Mouse (Mus musculus): ENCODE data around the gene Gdpd3. TPM values are rescaled to one million over a fixed set of nuclear protein-coding genes. Genes with fewer than 3 reads are reported as not detected.
"Not testable (repeated sequence)": the region's sequence is repeated elsewhere in the genome, so short reads cannot be mapped to it uniquely, and the experiment has no call there.

Gene Gdpd3
- 18.4 and 35.7 TPM in 2 replicates for polyA plus RNA-seq (2012; rRNA removed)

DNA sequence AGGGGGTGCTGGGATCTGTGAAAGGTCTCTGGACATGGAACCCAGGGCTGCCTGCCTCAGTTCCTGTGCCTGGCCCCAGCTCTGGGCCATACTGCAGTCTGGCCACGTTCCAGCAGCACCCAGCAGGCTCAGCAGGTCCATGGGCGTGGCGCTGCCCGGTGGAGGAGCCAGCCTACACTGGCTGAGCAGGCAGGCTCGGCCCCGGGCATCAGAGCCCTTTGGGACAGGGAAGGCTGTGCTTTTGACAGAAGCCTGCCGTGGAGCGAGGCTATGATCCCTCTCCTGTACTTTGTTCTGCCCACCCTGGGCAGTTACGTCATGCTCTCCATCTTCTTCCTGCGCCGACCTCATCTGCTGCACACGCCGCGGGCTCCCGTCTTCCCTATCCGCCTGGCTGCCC, at the start of gene Gdpd3:
Gene Gdpd3 (plus strand): TSS at position 134 of the 400 bp plus-strand sequence.
- H3K4me1 ChIP-seq (ENCODE audit: control insufficient read depth, insufficient read depth, low read length), result peaks cover 16% of the 10 kb centered on the region
- WGBS, result 77% methylated on average over 16 of the region's 16 CpGs

GRCm38 (mm10) chr7:126717566-126717965, 48.6 kb upstream of the Gdpd3 start:
- TF ChIP-seq POLR2A (IDR thresholded peaks at IDR 0.05; ENCODE audit: borderline replicate concordance, extremely low read depth, low read depth, low read length) (no peak), CTCF (IDR thresholded peaks at IDR 0.05; ENCODE audit: insufficient read depth, low read length) (no peak)
- no peak overlapping the region for H3K4me3 ChIP-seq (replicated peaks; ENCODE audit: extremely low read depth, low read depth, low read length)
- no peak for DNase-seq
- H3K4me1 ChIP-seq (ENCODE audit: control insufficient read depth, insufficient read depth, low read length), result no peaks in the 10 kb centered on the region
- WGBS, result 44% methylated on average over 3 of the region's 3 CpGs

More for the DNA sequence above, at the start of gene Gdpd3:
- H3K4me3 ChIP-seq (replicated peaks; ENCODE audit: extremely low read depth, low read depth, low read length), result no peak within 1 kb of the TSS
- DNase-seq, result no peak
- TF ChIP-seq CTCF (IDR thresholded peaks at IDR 0.05; ENCODE audit: insufficient read depth, low read length) (no peak), POLR2A (IDR thresholded peaks at IDR 0.05; ENCODE audit: borderline replicate concordance, extremely low read depth, low read depth, low read length) (no peak)

GRCm38 (mm10) chr7:126718787-126719337, 47.3 kb upstream of the Gdpd3 start:
- WGBS, result 90% methylated on average over 5 of the region's 5 CpGs
- Histone ChIP-seq H3K4me3 (replicated peaks; ENCODE audit: extremely low read depth, low read depth, low read length) (no peak overlapping the region), H3K4me1 (ENCODE audit: control insufficient read depth, insufficient read depth, low read length) (no peaks in the 10 kb centered on the region)
- TF ChIP-seq POLR2A (IDR thresholded peaks at IDR 0.05; ENCODE audit: borderline replicate concordance, extremely low read depth, low read depth, low read length) (no peak), CTCF (IDR thresholded peaks at IDR 0.05; ENCODE audit: insufficient read depth, low read length) (0 out of 2 replicates have a peak, but pooled peaks have one; percentile 31)
- no peak for DNase-seq

DNA sequence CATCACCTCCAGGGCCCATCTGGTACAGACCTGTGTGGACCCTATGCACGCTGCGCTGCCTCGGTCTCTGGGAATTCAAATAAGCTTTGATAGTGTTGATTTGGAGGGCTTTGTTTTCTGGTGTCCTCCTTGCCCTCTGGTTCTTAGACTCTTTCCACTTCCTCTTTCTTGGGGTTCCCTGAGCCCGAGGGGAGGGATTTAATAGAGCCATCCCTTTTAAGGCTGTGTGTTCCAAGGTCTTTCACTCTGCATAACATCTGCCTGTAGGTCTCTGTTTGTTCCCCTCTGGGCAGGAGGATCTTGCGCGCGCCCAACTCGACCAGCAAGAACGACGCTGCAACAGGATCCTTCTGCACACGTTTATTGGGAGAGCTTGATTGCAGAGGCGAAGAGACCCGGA, 44.5 kb upstream of the Gdpd3 start:
- WGBS, result 89% methylated on average over 13 of the region's 13 CpGs
- TF ChIP-seq CTCF (IDR thresholded peaks at IDR 0.05; ENCODE audit: insufficient read depth, low read length) (no peak), POLR2A (IDR thresholded peaks at IDR 0.05; ENCODE audit: borderline replicate concordance, extremely low read depth, low read depth, low read length) (no peak)

GRCm38 (mm10) chr7:126725077-126725476, 41.1 kb upstream of the Gdpd3 start:
- no peaks in the 10 kb centered on the region for H3K4me1 ChIP-seq (ENCODE audit: control insufficient read depth, insufficient read depth, low read length)
- no peak for DNase-seq
- WGBS, result 49% methylated on average over 3 of the region's 3 CpGs
- H3K4me3 ChIP-seq (replicated peaks; ENCODE audit: extremely low read depth, low read depth, low read length), result no peak overlapping the region
- no peak for TF ChIP-seq POLR2A (IDR thresholded peaks at IDR 0.05; ENCODE audit: borderline replicate concordance, extremely low read depth, low read depth, low read length)
- TF ChIP-seq CTCF (IDR thresholded peaks at IDR 0.05; ENCODE audit: insufficient read depth, low read length), result no peak

More for the DNA sequence above, 44.5 kb upstream of the Gdpd3 start:
- Histone ChIP-seq H3K4me1 (ENCODE audit: control insufficient read depth, insufficient read depth, low read length) (no peaks in the 10 kb centered on the region), H3K4me3 (replicated peaks; ENCODE audit: extremely low read depth, low read depth, low read length) (no peak overlapping the region)
- DNase-seq, result no peak

DNA sequence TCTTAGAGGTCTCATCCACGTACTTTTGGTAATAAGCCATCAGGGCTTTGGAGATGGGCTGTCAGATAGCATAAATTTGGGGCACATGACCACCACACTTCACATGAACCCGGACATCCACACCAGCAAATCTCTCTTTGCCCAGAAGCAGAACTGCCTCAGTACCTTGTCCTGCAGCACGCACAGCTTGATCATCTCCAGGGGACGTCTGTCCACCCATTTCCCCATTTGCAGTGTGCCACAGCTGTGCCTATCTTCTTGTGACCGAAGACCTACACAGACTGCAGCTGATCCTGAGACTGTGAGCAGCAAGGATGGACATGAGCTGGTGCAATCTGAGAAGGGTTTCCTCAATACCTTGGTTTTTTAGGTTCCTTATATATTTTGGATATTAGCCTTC, 40.5 kb upstream of the Gdpd3 start:
- DNase-seq, result no peak
- Histone ChIP-seq H3K4me1 (ENCODE audit: control insufficient read depth, insufficient read depth, low read length) (no peaks in the 10 kb centered on the region), H3K4me3 (replicated peaks; ENCODE audit: extremely low read depth, low read depth, low read length) (no peak overlapping the region)
- WGBS, result 65% methylated on average over 5 of the region's 5 CpGs
- TF ChIP-seq POLR2A (IDR thresholded peaks at IDR 0.05; ENCODE audit: borderline replicate concordance, extremely low read depth, low read depth, low read length), result no peak
- no peak for TF ChIP-seq CTCF (IDR thresholded peaks at IDR 0.05; ENCODE audit: insufficient read depth, low read length)

DNA sequence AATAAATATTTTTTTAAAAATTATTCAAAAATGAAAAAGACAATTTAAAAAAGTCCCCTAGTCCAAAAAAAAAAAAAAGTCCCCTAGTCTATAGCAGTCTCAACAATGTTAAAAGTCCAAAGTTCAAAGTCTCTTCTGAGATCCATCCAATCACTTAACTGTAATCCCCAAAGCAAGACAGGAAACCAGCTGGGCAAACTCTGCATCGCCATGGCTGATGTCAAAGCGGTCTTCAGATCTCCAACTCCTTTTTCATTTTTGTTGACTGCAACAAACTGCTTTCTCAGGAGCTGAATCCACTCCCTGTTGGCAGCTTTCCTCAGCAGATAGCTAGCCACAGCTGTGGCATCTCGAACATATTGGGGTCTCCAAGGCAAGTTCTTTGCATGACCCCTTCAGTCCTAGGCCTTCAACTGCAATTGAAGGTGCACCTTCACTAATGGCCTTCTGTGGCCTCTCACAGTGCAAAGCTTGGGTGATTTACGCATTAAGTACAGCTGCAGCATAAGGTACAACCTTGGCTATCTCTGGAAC, 35.8 kb upstream of the Gdpd3 start:
- not testable (repeated sequence) for DNase-seq
- whole genome bisulfite sequencing, result 62% methylated on average over 4 of the region's 4 CpGs

DNA sequence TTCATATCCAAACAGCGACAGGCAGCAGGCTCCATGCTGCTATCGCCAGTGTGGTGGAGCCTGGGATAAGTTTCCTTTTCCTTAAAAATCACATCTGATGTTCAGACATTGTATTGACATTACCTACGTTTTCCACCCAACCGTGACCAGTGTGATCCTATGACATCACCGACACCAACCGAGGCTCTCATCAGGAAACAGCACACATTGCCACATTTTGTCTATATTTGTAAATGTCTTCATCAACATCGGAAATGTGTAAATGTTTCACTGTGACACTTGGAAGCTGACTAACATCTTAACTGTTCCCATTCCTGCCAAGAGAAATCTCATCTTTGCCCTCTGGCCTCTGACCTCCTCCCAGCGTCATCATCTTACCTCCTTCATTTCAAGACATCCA, 30.0 kb upstream of the Gdpd3 start:
- H3K4me3 ChIP-seq (replicated peaks; ENCODE audit: extremely low read depth, low read depth, low read length), result no peak overlapping the region
- no peak for DNase-seq
- TF ChIP-seq POLR2A (IDR thresholded peaks at IDR 0.05; ENCODE audit: borderline replicate concordance, extremely low read depth, low read depth, low read length) (no peak), CTCF (IDR thresholded peaks at IDR 0.05; ENCODE audit: insufficient read depth, low read length) (no peak)
- H3K4me1 ChIP-seq (ENCODE audit: control insufficient read depth, insufficient read depth, low read length), result no peaks in the 10 kb centered on the region
- 64% methylated on average over 8 of the region's 8 CpGs for WGBS

More for the DNA sequence above, 35.8 kb upstream of the Gdpd3 start:
- H3K4me1 ChIP-seq (ENCODE audit: control insufficient read depth, insufficient read depth, low read length); H3K4me3 ChIP-seq (replicated peaks; ENCODE audit: extremely low read depth, low read depth, low read length): not testable (repeated sequence)

GRCm38 (mm10) chr7:126739551-126739950, 26.6 kb upstream of the Gdpd3 start:
- whole genome bisulfite sequencing, result 77% methylated on average over 17 of the region's 17 CpGs
- TF ChIP-seq POLR2A (IDR thresholded peaks at IDR 0.05; ENCODE audit: borderline replicate concordance, extremely low read depth, low read depth, low read length), result no peak
- TF ChIP-seq CTCF (IDR thresholded peaks at IDR 0.05; ENCODE audit: insufficient read depth, low read length), result no peak
- no peak overlapping the region for H3K4me3 ChIP-seq (replicated peaks; ENCODE audit: extremely low read depth, low read depth, low read length)
- no peaks in the 10 kb centered on the region for H3K4me1 ChIP-seq (ENCODE audit: control insufficient read depth, insufficient read depth, low read length)
- DNase-seq, result no peak

DNA sequence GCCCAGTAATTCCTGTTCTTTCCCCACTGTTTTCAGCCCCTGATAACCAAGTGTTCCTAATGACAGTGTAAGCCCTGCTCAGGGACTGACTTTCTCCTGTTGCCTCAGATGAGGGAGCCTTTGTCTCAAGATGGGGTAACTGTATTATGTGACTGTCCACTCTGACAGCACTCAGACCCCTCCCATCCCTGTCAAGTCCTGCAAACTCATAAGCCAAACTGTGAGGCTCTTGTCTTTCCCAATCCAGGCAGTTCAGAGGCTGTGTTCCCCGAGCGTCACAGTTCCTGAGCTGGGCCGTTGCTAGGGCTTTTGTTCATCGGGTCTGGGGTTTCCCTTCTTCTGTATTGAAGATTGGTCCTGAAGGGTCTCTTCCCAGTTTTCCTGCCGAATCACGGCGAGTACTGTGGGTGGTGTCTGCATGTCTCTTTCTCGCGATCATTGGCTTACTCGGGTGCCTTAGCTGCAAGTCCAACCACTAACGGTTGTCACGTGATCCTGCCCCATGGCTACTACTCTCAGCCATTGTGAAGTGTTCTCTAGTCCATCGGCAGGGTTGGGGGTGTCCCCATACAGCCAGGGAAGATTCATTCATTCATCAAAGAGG, 25.9 kb upstream of the Gdpd3 start:
- DNase-seq, result no peak
- H3K4me3 ChIP-seq (replicated peaks; ENCODE audit: extremely low read depth, low read depth, low read length), result no peak overlapping the region
- no peaks in the 10 kb centered on the region for H3K4me1 ChIP-seq (ENCODE audit: control insufficient read depth, insufficient read depth, low read length)
- 74% methylated on average over 13 of the region's 13 CpGs for WGBS
- TF ChIP-seq POLR2A (IDR thresholded peaks at IDR 0.05; ENCODE audit: borderline replicate concordance, extremely low read depth, low read depth, low read length) (no peak), CTCF (IDR thresholded peaks at IDR 0.05; ENCODE audit: insufficient read depth, low read length) (no peak)

Measured in lung, adult 2 months (tissue).